Mouse (Mus musculus): ENCODE data around the gene Tecpr2. TPM values are rescaled to one million over a fixed set of nuclear protein-coding genes. Genes with fewer than 3 reads are reported as not detected.

Gene Tecpr2
- polyA plus RNA-seq, 2 experiments = 1.1 to 2.3 TPM

- ATAC-seq (ENCODE audit: insufficient read depth) (no peak), DNase-seq (ENCODE audit: low read depth in 3 of 3, low spot score in 3 of 3) (no peak)
- Histone ChIP-seq H3K4me1 (replicated peaks; ENCODE audit: control insufficient read depth in 2 of 2, insufficient read depth in 2 of 2, low read length in 1 of 2) (peaks cover 5 to 9% of the 10 kb centered on the region in 2 experiments), H3K36me3 (replicated peaks; ENCODE audit: control insufficient read depth, insufficient read depth, low read depth) (no peaks in the 10 kb centered on the region), H3K27ac (no peak overlapping the region), H3K9ac (replicated peaks) (no peak overlapping the region), H3K9me3 (ENCODE audit: control insufficient read depth, low read length) (no peaks in the 10 kb centered on the region; the same call in none of the 2 replicates), H3K4me3 (ENCODE audit: insufficient read depth in 1 of 2, low read depth in 2 of 2, low read length in 2 of 2) (no peak overlapping the region), H3K4me2 (ENCODE audit: low read depth) (no peak overlapping the region), H3K27me3 (ENCODE audit: control insufficient read depth, insufficient read depth, low read length) (no peaks in the 10 kb centered on the region)
- no peak for TF ChIP-seq EP300 (IDR thresholded peaks at IDR 0.05; ENCODE audit: low read depth)
- TF ChIP-seq CTCF (IDR thresholded peaks at IDR 0.05; ENCODE audit: low read depth) = no peak
- WGBS (ENCODE audit: insufficient replicate concordance) = 74% methylated on average over 3 of the region's 3 CpGs
These were observed 104.2 kb downstream of the Tecpr2 start for GRCm38 (mm10) chr12:110993226-110993625.

- H3K4me1 ChIP-seq (replicated peaks; ENCODE audit: control insufficient read depth in 2 of 2, insufficient read depth in 2 of 2, low read length in 1 of 2) = peaks cover 5 to 9% of the 10 kb centered on the region in 2 experiments
- WGBS (ENCODE audit: insufficient replicate concordance) = 35% methylated on average over 12 of the region's 12 CpGs
- no peak overlapping the region for H3K4me3 ChIP-seq (ENCODE audit: insufficient read depth in 1 of 2, low read depth in 2 of 2, low read length in 2 of 2)
- no peak overlapping the region for H3K9ac ChIP-seq (replicated peaks)
- ATAC-seq (ENCODE audit: insufficient read depth) (no peak), DNase-seq (ENCODE audit: low read depth in 3 of 3, low spot score in 3 of 3) (no peak)
- H3K9me3 ChIP-seq (ENCODE audit: control insufficient read depth, low read length) = no peaks in the 10 kb centered on the region; the same call in none of the 2 replicates
- no peak for TF ChIP-seq EP300 (IDR thresholded peaks at IDR 0.05; ENCODE audit: low read depth)
- TF ChIP-seq CTCF (IDR thresholded peaks at IDR 0.05; ENCODE audit: low read depth) = no peak
- no peaks in the 10 kb centered on the region for H3K36me3 ChIP-seq (replicated peaks; ENCODE audit: control insufficient read depth, insufficient read depth, low read depth)
- no peak overlapping the region for H3K27ac ChIP-seq
- no peak overlapping the region for H3K4me2 ChIP-seq (ENCODE audit: low read depth)
- H3K27me3 ChIP-seq (ENCODE audit: control insufficient read depth, insufficient read depth, low read length) = no peaks in the 10 kb centered on the region
These were observed 105.6 kb downstream of the Tecpr2 start for GRCm38 (mm10) chr12:110994666-110995065.

- Histone ChIP-seq H3K4me2 (ENCODE audit: low read depth) (no peak overlapping the region), H3K27me3 (ENCODE audit: control insufficient read depth, insufficient read depth, low read length) (no peaks in the 10 kb centered on the region), H3K36me3 (replicated peaks; ENCODE audit: control insufficient read depth, insufficient read depth, low read depth) (no peaks in the 10 kb centered on the region), H3K9ac (replicated peaks) (no peak overlapping the region), H3K4me1 (replicated peaks; ENCODE audit: control insufficient read depth in 2 of 2, insufficient read depth in 2 of 2, low read length in 1 of 2) (peaks cover 5 to 8% of the 10 kb centered on the region in 2 experiments; a peak in 3 of 4 replicates), H3K9me3 (ENCODE audit: control insufficient read depth, low read length) (no peaks in the 10 kb centered on the region; the same call in none of the 2 replicates), H3K4me3 (ENCODE audit: insufficient read depth in 1 of 2, low read depth in 2 of 2, low read length in 2 of 2) (no peak overlapping the region), H3K27ac (no peak overlapping the region)
- DNase-seq (ENCODE audit: low read depth in 3 of 3, low spot score in 3 of 3) (no peak), ATAC-seq (ENCODE audit: insufficient read depth) (no peak)
- TF ChIP-seq CTCF (IDR thresholded peaks at IDR 0.05; ENCODE audit: low read depth) = no peak
- TF ChIP-seq EP300 (IDR thresholded peaks at IDR 0.05; ENCODE audit: low read depth) = no peak
- 88% methylated on average over 11 of the region's 11 CpGs for WGBS (ENCODE audit: insufficient replicate concordance)
These were observed 109.0 kb downstream of the Tecpr2 start for GRCm38 (mm10) chr12:110998092-110998491.

GRCm38 (mm10) chr12:110999820-111000219 lies 110.8 kb downstream of the Tecpr2 start:
- Histone ChIP-seq H3K27me3 (ENCODE audit: control insufficient read depth, insufficient read depth, low read length) (no peaks in the 10 kb centered on the region), H3K4me3 (ENCODE audit: insufficient read depth in 1 of 2, low read depth in 2 of 2, low read length in 2 of 2) (no peak overlapping the region), H3K9me3 (ENCODE audit: control insufficient read depth, low read length) (no peaks in the 10 kb centered on the region; the same call in none of the 2 replicates), H3K4me2 (ENCODE audit: low read depth) (no peak overlapping the region), H3K9ac (replicated peaks) (no peak overlapping the region), H3K4me1 (replicated peaks; ENCODE audit: control insufficient read depth in 2 of 2, insufficient read depth in 2 of 2, low read length in 1 of 2) (peaks cover 5 to 14% of the 10 kb centered on the region in 2 experiments; a peak in 3 of 4 replicates), H3K36me3 (replicated peaks; ENCODE audit: control insufficient read depth, insufficient read depth, low read depth) (no peaks in the 10 kb centered on the region), H3K27ac (no peak overlapping the region)
- peak; percentile 78 for ATAC-seq (ENCODE audit: insufficient read depth)
- DNase-seq (ENCODE audit: low read depth in 3 of 3, low spot score in 3 of 3) = no peak
- WGBS (ENCODE audit: insufficient replicate concordance) = 35% methylated on average over 2 of the region's 2 CpGs
- TF ChIP-seq EP300 (IDR thresholded peaks at IDR 0.05; ENCODE audit: low read depth) (peak; percentile 70), CTCF (IDR thresholded peaks at IDR 0.05; ENCODE audit: low read depth) (no peak)

GRCm38 (mm10) chr12:111000956-111001355 lies 111.9 kb downstream of the Tecpr2 start:
- Histone ChIP-seq H3K4me3 (ENCODE audit: insufficient read depth in 1 of 2, low read depth in 2 of 2, low read length in 2 of 2) (no peak overlapping the region), H3K4me2 (ENCODE audit: low read depth) (no peak overlapping the region), H3K9ac (replicated peaks) (no peak overlapping the region), H3K27me3 (ENCODE audit: control insufficient read depth, insufficient read depth, low read length) (no peaks in the 10 kb centered on the region), H3K9me3 (ENCODE audit: control insufficient read depth, low read length) (no peaks in the 10 kb centered on the region; the same call in none of the 2 replicates), H3K27ac (no peak overlapping the region), H3K4me1 (replicated peaks; ENCODE audit: control insufficient read depth in 2 of 2, insufficient read depth in 2 of 2, low read length in 1 of 2) (peaks cover 5 to 14% of the 10 kb centered on the region in 2 experiments; a peak in 3 of 4 replicates), H3K36me3 (replicated peaks; ENCODE audit: control insufficient read depth, insufficient read depth, low read depth) (no peaks in the 10 kb centered on the region)
- ATAC-seq (ENCODE audit: insufficient read depth) (no peak), DNase-seq (ENCODE audit: low read depth in 3 of 3, low spot score in 3 of 3) (no peak)
- TF ChIP-seq CTCF (IDR thresholded peaks at IDR 0.05; ENCODE audit: low read depth) (no peak), EP300 (IDR thresholded peaks at IDR 0.05; ENCODE audit: low read depth) (no peak)
- WGBS (ENCODE audit: insufficient replicate concordance) = 87% methylated on average over 7 of the region's 7 CpGs
